9 mouse cellular contexts compared by ENCODE assay signal in the genomic region with DNA sequence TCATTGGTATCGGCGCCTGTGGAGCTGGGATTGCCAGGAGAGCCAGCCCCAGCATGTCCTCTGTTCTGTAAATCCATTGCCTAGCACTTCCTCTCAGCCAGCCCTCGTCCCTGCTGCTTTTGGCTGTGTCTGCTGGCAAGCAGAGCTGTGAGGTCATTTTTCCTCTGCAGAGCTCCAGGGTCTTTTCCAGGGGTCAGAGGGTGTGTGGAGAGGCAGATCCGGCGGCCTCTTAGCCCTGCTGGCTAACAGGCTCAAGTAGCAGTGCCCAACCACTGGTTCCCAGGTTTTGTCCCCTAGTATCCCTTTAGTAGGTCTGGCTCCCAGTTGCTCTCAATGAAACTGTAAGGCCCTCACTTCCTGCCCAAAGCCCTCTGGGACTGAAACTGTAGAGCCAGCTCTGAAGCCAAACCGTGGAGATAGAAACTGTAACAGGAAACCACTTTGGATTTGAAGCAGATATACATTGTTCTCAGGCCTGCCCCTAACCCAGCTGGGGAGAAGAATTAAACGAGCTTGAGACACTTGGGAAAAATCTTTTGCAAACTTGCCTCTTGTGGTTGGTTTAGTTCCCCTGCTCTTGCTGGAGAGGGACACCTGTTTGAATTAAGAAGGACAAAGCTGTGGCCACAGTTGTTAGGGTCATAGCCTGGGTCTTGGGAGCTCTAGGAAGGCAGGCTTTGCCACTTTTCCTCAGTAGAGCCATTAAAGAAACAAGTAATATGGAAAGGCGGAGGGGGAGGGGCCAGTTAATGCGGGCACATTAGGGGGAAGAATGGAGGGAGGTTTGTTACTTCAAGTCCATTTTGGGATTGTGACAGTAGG.
DNase-seq lines count a peak whose midpoint lies in the region; ATAC-seq and TF ChIP-seq lines count a peak whose summit lies in the region.
"Had no signal": no experiment of that assay in that cellular context is flagged by ENCODE, and none has a peak within 500 bp of the region (broad histone marks: within the 10 kb centered on the region; RNA-seq: fewer than 3 reads in every experiment).

No protein-coding gene starts in this region.

- H3K9me3 ChIP-seq in forebrain, embryonic 11.5 days (ENCODE audit: control insufficient read depth, low read length) = no peaks in the 10 kb centered on the region
- H3K9me3 ChIP-seq in midbrain, embryonic 11.5 days (ENCODE audit: control insufficient read depth, low read length) = no peaks in the 10 kb centered on the region

- peaks cover 15% of the 10 kb centered on the region for H3K4me1 ChIP-seq in lung, adult 2 months (ENCODE audit: control insufficient read depth, insufficient read depth, low read length)
- H3K4me1 ChIP-seq in forebrain, embryonic 11.5 days (replicated peaks; ENCODE audit: control insufficient read depth, insufficient read depth, low read length) = peaks cover 11% of the 10 kb centered on the region; the same call in 1 of the 2 replicates
- H3K4me1 ChIP-seq in midbrain, embryonic 11.5 days (ENCODE audit: control insufficient read depth, insufficient read depth, low read length) = peaks cover 7% of the 10 kb centered on the region
- peaks cover 21% of the 10 kb centered on the region for H3K4me1 ChIP-seq in thymus, adult 2 months (replicated peaks; ENCODE audit: control insufficient read depth, insufficient read depth, low read length)

- H3K27ac ChIP-seq in forebrain, embryonic 11.5 days (ENCODE audit: low read depth, low read length) = 0 out of 2 replicates have a peak overlapping the region, but pooled peaks have one; percentile 31
- 0 out of 2 replicates have a peak overlapping the region, but pooled peaks have one; percentile 6 for H3K27ac ChIP-seq in midbrain, embryonic 11.5 days (ENCODE audit: low read depth, low read length)
- H3K27ac ChIP-seq in thymus, adult 2 months (ENCODE audit: control insufficient read depth, insufficient read depth, low read length) = no peak overlapping the region; the same call in 1 of the 2 replicates
- H3K27ac ChIP-seq: macrophage had no signal

- no peak for ATAC-seq in forebrain, embryonic 11.5 days (replicated peaks; ENCODE audit: low FRiP score)
- ATAC-seq in midbrain, embryonic 11.5 days (ENCODE audit: low FRiP score) = no peak

- no peak overlapping the region for H3K4me2 ChIP-seq in forebrain, embryonic 11.5 days (ENCODE audit: low read depth, low read length, severe bottlenecking)
- H3K4me2 ChIP-seq in midbrain, embryonic 11.5 days = no peak overlapping the region

- no peaks in the 10 kb centered on the region for H3K36me3 ChIP-seq in forebrain, embryonic 11.5 days (ENCODE audit: control insufficient read depth, insufficient read depth, low read length)
- H3K36me3 ChIP-seq in midbrain, embryonic 11.5 days (ENCODE audit: control insufficient read depth, insufficient read depth, low read length) = no peaks in the 10 kb centered on the region
- H3K36me3 ChIP-seq in thymus, adult 2 months (ENCODE audit: control insufficient read depth, insufficient read depth, low read length) = no peaks in the 10 kb centered on the region

- DNase-seq in lung, adult 18-20 months = peak; percentile 51 to 53
- DNase-seq in lung, adult 2 months = no peak
- peak; percentile 50 for DNase-seq in forebrain, embryonic 11.5 days (ENCODE audit: low spot score)
- DNase-seq in heart, postnatal 10 days = peak; percentile 82 to 87
- DNase-seq in kidney, postnatal 4 days = peak; percentile 63 to 74
- peak; percentile 88 for DNase-seq in midbrain, embryonic 11.5 days (ENCODE audit: low spot score, missing footprints)
- DNase-seq in thymus, adult 2 months = no peak
- no peak for DNase-seq in right cerebral cortex, postnatal 4 days

- no peak for TF ChIP-seq CTCF in lung, adult 2 months (IDR thresholded peaks at IDR 0.05; ENCODE audit: insufficient read depth, low read length)
- TF ChIP-seq CTCF in thymus, adult 2 months (IDR thresholded peaks at IDR 0.05; ENCODE audit: borderline replicate concordance, control insufficient read depth, extremely low read depth, insufficient read depth, low read length, poor library complexity) = no peak

- no peak overlapping the region for H3K9ac ChIP-seq in forebrain, embryonic 11.5 days (ENCODE audit: low read length)
- no peak overlapping the region for H3K9ac ChIP-seq in midbrain, embryonic 11.5 days (ENCODE audit: low read length)

- intact Hi-C loops in heart, postnatal 10 days (cut with DNase I) = no loop called here

- H3K4me3 ChIP-seq in lung, adult 2 months (replicated peaks; ENCODE audit: extremely low read depth, low read depth, low read length) = no peak overlapping the region
- H3K4me3 ChIP-seq in forebrain, embryonic 11.5 days (ENCODE audit: low read depth, low read length) = no peak overlapping the region
- no peak overlapping the region for H3K4me3 ChIP-seq in midbrain, embryonic 11.5 days (ENCODE audit: low read depth, low read length)
- no peak overlapping the region for H3K4me3 ChIP-seq in thymus, adult 2 months (ENCODE audit: control insufficient read depth, insufficient read depth, low read length)

- 26% methylated on average over 9 of the region's 9 CpGs for WGBS in lung, adult 2 months
- 37% methylated on average over 9 of the region's 9 CpGs for WGBS in forebrain, embryonic 11.5 days
- WGBS in midbrain, embryonic 11.5 days = 36% methylated on average over 9 of the region's 9 CpGs
- WGBS in thymus, adult 2 months = 52% methylated on average over 9 of the region's 9 CpGs

- H3K27me3 ChIP-seq in forebrain, embryonic 11.5 days (ENCODE audit: control insufficient read depth, insufficient read depth, low read length) = no peaks in the 10 kb centered on the region
- no peaks in the 10 kb centered on the region for H3K27me3 ChIP-seq in midbrain, embryonic 11.5 days (ENCODE audit: control insufficient read depth, insufficient read depth, low read length)
- H3K27me3 ChIP-seq in thymus, adult 2 months (ENCODE audit: control insufficient read depth, insufficient read depth, low read length) = no peaks in the 10 kb centered on the region

- no peak for TF ChIP-seq POLR2A in lung, adult 2 months (IDR thresholded peaks at IDR 0.05; ENCODE audit: borderline replicate concordance, extremely low read depth, low read depth, low read length)
- no peak for TF ChIP-seq POLR2A in thymus, adult 2 months (IDR thresholded peaks at IDR 0.05; ENCODE audit: control insufficient read depth, extremely low read depth, insufficient read depth, low read length, poor library complexity)

Comparison
In these comparisons a context has a peak if more than half of its experiments do, and no peak if none do; other contexts are left out.
1. DNase-seq: peak in lung, adult 18-20 months (2 of 2), forebrain, embryonic 11.5 days (single experiment), heart, postnatal 10 days (2 of 2), kidney, postnatal 4 days (2 of 2) and midbrain, embryonic 11.5 days (single experiment); none in lung, adult 2 months (single experiment), thymus, adult 2 months (single experiment) and right cerebral cortex, postnatal 4 days (single experiment).